Mouse (Mus musculus) kidney, adult 8-10 months (tissue): ENCODE data around the gene Sox12.
"Not testable (repeated sequence)": the region's sequence is repeated elsewhere in the genome, so short reads cannot be mapped to it uniquely, and the experiment has no call there.

Experiments
- DNase-seq, 2 experiments: peaks; one replicate each; pipeline ENCODE4 v3.0.0; 2022

The Sox12 gene

GRCm38 (mm10) chr2:152397680-152398435, at the start of gene Sox12:
TSS of gene Sox12 (minus strand) at chr2:152398063.
- DNase-seq = peak; percentile 92 to 97

DNA sequence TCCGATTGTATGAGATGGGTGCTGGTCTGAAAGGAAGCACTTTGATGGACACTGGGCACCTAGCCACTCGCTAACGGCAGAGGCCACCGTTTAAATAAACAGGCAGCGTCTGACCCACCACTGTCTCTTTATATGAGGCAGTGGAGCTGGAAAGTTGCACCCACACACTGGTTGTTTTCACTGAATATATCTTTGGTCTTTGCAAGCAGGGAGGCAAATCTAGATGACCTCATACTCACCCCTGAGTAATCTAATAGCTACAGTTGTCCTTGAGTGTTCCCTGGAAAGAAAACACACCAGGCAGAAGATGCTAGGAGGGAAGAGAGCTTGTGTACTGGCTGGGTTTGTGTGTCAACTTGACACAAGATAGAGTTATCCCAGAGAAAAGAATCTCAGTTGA, 49.6 kb upstream of the Sox12 start:
- no peak for DNase-seq

DNA sequence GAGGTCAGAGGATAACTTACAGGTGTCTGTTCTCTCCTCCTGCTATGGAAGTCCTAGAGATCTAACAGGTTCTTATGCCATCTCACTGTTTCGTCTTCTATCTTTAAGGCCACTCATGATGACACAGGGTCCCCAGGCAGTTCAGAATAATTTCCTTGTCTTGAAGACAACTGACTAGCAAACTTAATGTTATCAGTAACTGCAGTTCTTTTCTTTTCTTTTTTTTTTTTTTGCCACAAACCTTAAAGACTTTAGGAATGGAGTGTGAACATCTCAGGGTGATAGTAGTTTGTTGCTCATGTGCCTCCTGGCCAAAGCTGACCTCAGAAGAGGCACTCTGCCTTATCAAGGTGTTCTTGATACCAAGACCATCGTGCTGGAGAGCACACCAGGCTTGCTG, 48.8 kb upstream of the Sox12 start:
- no peak for DNase-seq

- DNase-seq = no peak
Observed at GRCm38 (mm10) chr2:152443281-152443680, 45.4 kb upstream of the Sox12 start.

DNA sequence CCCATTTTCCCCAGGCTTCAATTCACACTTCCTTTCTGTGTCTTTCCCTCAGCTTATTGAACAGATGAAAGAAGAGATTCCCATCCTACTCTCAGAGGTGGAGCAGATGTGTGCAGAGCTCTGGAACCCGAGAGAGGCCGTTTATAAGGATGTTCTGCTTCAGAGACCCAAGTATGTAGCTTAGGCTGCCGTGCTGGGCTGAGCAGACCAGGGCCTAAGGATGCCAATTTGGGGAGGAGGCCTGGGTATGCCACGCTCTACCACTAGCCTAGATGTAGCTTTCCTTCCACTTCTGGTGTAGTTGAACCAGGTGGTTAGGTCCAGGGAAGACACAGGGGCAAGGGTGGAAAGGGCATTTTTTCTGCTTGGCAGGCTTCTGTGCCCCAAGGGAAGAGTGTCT, 44.5 kb upstream of the Sox12 start:
- no peak for DNase-seq

DNA sequence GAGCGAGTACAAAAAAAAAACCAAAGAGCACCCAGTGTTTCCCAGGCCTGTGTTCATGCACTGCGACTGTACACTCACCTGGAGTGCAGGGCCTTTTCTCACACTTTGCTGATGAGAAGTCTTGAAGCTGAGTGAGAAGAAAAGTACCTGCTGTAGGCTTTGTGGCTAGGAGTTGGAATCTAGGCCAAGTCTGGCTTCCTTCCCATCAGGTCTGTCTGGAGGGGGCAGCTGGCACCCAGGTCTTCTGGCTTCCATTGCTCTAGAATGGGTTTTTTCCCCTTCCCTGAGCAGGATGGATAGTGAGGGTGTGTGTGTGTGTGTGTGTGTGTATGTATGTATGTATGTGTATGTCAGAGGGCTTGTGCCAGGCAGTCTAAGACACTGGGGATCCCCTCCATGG, 42.0 kb upstream of the Sox12 start:
- no peak for DNase-seq

- DNase-seq = no peak
Observed at GRCm38 (mm10) chr2:152438963-152439362, 41.1 kb upstream of the Sox12 start.

DNA sequence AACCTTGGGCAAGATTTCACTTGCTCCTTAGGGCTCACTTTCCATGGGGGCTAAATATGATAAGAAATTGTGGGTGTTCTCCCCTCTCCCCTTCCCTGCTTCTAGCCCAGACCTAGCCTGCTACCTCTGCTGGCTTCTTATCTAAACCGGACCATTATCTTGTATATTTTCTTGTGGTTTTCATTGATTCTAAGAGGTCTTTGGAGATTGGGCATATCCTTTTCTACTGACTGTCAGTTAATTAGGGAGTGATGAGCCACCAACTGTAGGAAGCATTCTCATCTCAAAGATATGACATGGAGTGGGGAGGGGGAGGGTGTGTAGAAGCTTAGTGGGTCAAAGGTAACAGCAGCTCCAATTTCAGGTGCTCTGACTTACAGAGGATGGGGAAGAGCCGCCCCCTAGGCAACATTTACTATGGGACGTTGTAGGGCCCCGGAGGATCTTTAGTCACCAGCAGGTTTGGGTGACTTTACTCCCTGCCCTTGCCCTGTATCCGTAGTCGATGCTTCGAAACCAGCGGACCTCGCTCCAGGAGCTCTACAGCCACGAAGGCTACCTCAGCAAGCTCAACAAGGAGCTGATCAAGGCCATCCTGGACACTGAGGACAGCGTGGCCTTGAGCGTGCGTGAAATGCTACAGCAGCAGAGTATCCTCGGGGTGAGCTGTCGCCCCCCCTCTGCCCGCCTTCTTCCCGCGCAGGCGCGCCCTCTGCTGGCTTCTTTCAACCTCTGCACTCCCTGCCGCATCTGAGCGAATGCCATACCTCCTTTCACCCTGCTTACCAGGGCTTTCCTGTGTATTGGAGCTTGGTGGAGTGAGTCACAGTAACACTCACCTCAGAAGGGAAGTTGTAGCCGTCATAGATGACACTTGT, 39.4 kb upstream of the Sox12 start:
- peak; percentile 63 to 81 for DNase-seq

- DNase-seq = peak; percentile 49 to 53
Observed at GRCm38 (mm10) chr2:152436405-152436901, 38.6 kb upstream of the Sox12 start.

DNA sequence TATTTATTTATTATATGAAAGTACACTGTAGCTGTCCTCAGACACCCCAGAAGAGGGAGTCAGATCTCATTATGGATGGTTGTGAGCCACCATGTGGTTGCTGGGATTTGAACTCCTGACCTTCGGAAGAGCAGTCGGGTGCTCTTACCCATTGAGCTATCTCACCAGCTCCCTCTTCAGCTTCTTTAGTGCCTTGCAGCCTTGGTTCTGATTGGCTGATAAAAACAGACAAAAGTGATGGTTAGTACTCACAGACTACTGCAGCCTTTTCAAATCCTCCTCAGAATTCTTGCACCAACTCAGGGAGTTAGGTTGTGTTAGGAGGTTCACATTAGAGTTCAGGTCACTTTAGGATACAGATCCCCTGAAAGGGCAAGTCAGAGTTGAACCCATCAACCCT, 30.6 kb upstream of the Sox12 start:
- DNase-seq = not testable (repeated sequence)

DNA sequence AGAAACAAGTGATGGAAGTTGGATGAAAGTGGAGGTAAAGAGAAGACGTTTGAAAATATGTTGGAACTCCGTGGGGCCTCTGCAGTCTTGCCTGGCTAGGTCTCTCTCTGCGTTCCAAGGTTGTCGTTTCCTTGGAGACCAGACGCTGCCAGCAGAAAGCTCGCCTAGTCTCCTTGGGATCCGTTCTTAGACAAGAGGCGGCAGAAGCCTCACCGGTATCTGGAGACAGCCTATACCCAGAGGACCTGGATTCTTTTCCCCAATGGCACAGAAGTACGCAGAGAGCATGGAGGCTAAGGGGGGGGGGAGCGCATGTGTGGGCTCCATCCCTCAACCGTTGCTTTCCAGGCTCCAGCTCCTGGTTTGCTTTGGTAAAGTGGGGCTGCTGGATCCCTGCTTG, 29.6 kb upstream of the Sox12 start:
- no peak for DNase-seq

DNA sequence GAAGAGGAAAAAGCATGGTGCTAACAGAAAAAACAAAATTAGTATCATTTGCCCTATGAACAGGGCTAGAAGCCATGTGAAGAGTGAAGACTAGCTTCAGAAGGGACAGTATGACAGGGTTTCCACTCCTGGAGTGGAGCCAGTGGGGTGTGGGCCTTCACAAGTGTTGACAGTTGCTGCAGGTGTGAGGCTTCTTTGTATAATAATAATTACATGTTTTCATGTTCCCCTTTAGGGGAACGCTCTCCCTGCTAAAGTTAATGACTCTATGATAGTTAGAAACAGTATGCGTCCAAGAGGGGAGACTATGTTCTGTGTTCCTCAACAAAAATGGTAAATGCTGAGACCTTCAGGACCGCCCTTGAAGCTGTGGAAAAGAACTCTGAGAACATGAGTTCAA, 17.9 kb upstream of the Sox12 start:
- no peak for DNase-seq

DNA sequence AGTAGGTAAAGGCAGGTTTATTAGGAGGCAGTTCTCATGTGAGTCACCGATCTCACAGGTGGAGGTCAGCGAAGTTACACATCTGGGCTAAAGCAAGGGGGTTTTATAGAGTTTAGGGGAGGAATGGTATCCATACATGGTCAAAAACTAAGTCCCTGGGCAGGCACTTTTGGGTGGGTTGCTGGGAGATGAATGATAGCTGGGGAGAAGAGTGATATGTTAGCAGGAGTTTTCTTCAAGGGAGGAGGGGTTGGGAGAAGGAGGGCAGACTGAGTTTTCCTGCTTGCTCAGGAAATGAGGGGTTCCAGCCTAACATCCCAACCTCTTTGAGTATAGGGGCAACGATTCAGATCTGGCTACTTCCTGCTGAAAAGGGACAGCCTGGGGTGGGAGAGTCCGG, 17.4 kb upstream of the Sox12 start, which contains the start of gene 6820408C15Rik:
Gene 6820408C15Rik (plus strand): TSS at position 301 of the 400 bp plus-strand sequence.
- DNase-seq = no peak

DNA sequence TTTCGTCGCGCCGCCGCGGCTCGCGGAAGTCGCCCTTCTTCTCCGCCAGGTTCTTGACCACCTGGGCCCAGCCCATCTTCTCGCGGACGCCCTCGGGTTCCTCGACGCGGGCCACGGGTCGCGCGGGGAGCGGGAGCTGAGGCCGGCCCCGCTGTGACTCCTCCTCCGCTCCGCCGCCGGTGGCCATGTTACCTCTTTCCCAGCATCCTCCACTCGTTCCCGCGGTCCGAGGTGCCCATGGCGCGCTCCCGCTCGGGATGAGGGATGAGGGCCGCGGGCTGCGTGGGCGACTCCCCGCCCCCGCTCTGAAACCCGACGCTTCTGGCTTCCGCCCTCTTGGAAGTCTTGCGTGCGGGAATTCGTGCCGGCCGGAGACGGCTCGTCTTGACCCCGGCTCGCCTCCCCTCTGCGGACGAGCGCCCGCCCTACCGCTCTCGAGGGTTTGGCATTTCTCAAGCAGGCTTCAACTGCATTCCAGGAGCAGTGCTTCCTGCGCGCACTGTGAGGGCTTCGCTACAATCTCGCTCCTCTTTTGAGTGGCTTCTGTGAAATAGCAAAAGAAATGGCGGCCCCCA, 16.8 kb upstream of the Sox12 start, which contains the start of gene Zcchc3:
Gene Zcchc3 (minus strand): TSS at position 437 of the 575 bp plus-strand sequence.
- DNase-seq = peak; percentile 83 to 85

- peak in 1 of 2 experiments; percentile 38 for DNase-seq
Observed at GRCm38 (mm10) chr2:152413765-152414584, 16.1 kb upstream of the Sox12 start.

- peak in 1 of 2 experiments; percentile 41 for DNase-seq
Observed at GRCm38 (mm10) chr2:152413158-152413764, 15.4 kb upstream of the Sox12 start.

- no peak for DNase-seq
Observed at GRCm38 (mm10) chr2:152412526-152413157, 14.8 kb upstream of the Sox12 start.

DNA sequence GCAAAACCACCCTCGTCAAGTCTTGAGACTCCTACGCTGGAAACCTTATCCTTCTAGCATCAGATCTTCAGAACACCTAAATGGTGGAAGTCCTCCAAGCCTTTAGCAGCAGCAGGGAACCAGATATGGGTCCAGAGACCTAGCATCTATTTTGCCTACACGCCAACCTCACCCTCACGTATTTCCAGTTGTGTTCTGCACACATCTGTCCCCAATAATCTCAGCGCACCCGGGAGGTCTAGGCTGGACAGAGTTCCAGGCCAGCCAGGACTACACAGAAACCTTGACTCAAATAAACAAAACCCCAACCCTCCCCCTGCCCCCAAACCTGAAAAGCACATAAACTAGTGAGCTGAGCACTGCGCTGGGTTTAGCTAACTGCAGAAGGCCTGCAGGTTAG, 13.6 kb upstream of the Sox12 start:
- no peak for DNase-seq

DNA sequence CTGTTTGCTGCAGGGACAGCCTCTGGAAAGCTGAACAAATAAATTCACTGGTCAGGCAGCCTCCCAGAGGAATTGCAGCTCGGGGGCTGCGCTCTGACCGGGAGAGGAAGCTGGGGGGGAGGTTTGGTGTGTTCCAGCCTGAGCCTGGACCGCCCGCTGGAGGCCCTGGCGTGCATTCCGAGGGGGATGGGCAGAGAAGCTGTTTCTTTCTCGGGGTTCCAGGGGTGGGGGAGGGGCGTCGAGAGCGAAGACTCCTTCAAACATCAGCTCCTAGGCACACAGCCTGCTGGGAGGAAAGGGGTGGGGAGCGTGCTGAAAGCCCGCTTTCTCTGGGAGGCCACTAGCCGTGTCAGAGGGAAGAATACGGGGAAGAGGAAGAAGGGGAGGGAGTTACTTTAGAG, 13.1 kb upstream of the Sox12 start:
- DNase-seq = peak; percentile 62 to 68

DNA sequence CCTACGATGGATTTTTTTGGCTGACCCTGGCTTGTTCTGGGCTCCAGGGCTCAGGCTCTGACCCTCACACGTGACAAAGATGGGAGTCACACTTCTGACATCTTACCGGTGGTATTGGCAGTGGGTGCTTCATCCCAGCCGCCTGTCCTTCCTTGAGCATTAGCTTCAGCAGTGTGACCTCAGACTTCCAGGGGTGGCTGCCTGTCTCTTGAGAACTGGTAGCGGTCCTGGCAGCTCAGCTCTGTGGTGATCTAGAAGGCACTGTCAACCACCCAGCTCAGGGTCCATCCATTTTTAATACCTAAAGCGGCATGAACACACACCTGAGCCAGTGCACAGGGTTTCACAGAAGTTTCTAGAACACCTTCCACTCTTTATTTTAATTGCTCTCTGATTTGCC, 11.9 kb upstream of the Sox12 start:
- DNase-seq = no peak

- DNase-seq = peak; percentile 96 to 97
Observed at GRCm38 (mm10) chr2:152406126-152406525, 8.3 kb upstream of the Sox12 start.
